Mouse (Mus musculus): ENCODE measurements around the gene Nfam1.

- no peak for TF ChIP-seq CTCF (IDR thresholded peaks at IDR 0.05; ENCODE audit: low read depth, low read length)
- TF ChIP-seq POLR2A (IDR thresholded peaks at IDR 0.05; ENCODE audit: borderline replicate concordance, low read depth, low read length), result no peak
Measured at GRCm38 (mm10) chr15:83036900-83037519, 3.9 kb upstream of the Nfam1 start.

Measured in bone marrow macrophage, adult 2 months (primary cell).